Mouse (Mus musculus) liver, postnatal 0 days (tissue): ENCODE data around the gene Mgst2. TPM values are rescaled to one million over a fixed set of nuclear protein-coding genes. Genes with fewer than 3 reads are reported as not detected.

Experiments used
- ATAC-seq: fragments of 200-750 bp; cut with Nextera tagmentation; 2 replicates; pipeline ENCODE4 v1.8.0; 2017; ENCODE audit warnings: mild to moderate bottlenecking, moderate library complexity
- DNase-seq: peaks from one replicate; pipeline ENCODE4 v3.0.0-alpha.2; 2016
- H3K27ac ChIP-seq: fragments of 300-500 bp; sonication (generic); 2 replicates; pipeline ENCODE4 v1.5.1; 2014; ENCODE audit warnings: antibody characterized with exemption, moderate library complexity, mild to moderate bottlenecking, low read depth
- H3K27me3 ChIP-seq: fragments of 300-500 bp; sonication (generic); 2 replicates; pipeline ENCODE4 v1.6.1; 2014; ENCODE audit warnings: low read length, control low read depth, mixed read lengths; ENCODE audit not compliant: insufficient read depth
- H3K36me3 ChIP-seq: fragments of 300-500 bp; sonication (generic); replicated peaks from 2 replicates; pipeline ENCODE4 v1.6.1; 2014; ENCODE audit warnings: mild to moderate bottlenecking, control low read depth, low read length, moderate library complexity, mixed read lengths; ENCODE audit not compliant: insufficient read depth
- H3K4me1 ChIP-seq: fragments of 300-500 bp; sonication (generic); 2 replicates; pipeline ENCODE4 v1.6.1; 2014; ENCODE audit warnings: antibody characterized with exemption, mild to moderate bottlenecking, control low read depth; ENCODE audit not compliant: insufficient read depth
- H3K4me2 ChIP-seq: fragments of 300-500 bp; sonication (generic); 2 replicates; pipeline ENCODE4 v1.6.1; 2014; ENCODE audit warnings: low read depth, mild to moderate bottlenecking, low read length, moderate library complexity, mixed read lengths
- H3K4me3 ChIP-seq: fragments of 300-500 bp; sonication (generic); 2 replicates; pipeline ENCODE4 v1.5.1; 2014; ENCODE audit warnings: low read depth, low read length
- H3K9ac ChIP-seq: fragments of 300-500 bp; sonication (generic); replicated peaks from 2 replicates; pipeline ENCODE4 v1.6.1; 2014; ENCODE audit warnings: mild to moderate bottlenecking, moderate library complexity
- H3K9me3 ChIP-seq: fragments of 300-500 bp; sonication (generic); 2 replicates; pipeline ENCODE4 v1.6.1; 2016; ENCODE audit warnings: mild to moderate bottlenecking, control low read depth, low read length, mixed read lengths
- CTCF ChIP-seq: sonication (generic); IDR thresholded peaks from 2 replicates; pipeline ENCODE4 v1.5.1; 2016; ENCODE audit warnings: antibody characterized with exemption, low read depth
- EP300 ChIP-seq: IDR thresholded peaks from 2 replicates; pipeline ENCODE4 v1.6.1; 2016; ENCODE audit warnings: antibody characterized with exemption, low read depth, mild to moderate bottlenecking
- WGBS: fragments of 180-500 bp; shearing (Covaris S2); extraction: QIAGEN DNeasy Blood & Tissue Kit; methylation state at CpG from one replicate; pipeline ENCODE4 v1.1.7; 2014; ENCODE audit not compliant: insufficient replicate concordance; 5-methylcytosine and 5-hydroxymethylcytosine counted together
- polyA plus RNA-seq: library from polyadenylated mRNA; unstranded; fragments of >200 nt; fragmentation: Nextera tagmentation; extraction: Ambion mirVana; gene quantifications from 2 replicates; pipeline ENCODE4 v1.2.1, GENCODE M21; 2015

Gene Mgst2
- polyA plus RNA-seq, 1 experiment from 2014 or later: 36.8 TPM

DNA sequence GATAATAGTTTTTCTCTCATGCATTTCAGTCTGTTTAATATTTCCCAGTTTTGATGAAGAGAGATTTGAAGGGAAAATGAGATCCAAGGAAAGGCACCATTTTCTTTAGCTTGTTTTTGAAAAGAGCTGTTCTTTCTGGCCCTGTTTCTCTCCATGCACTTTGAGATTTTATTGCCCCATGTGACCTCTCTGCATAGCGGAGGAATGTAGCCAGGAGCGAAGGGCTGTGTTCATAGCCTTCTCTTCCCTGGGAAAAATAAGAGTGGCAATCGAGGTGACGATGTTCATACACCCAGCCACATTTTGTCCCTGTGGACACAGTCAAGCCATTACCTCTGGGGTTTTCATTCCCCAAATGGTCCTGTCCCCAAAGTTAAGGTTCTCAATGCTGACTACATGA lies 40.0 kb downstream of the Mgst2 start:
- H3K36me3 ChIP-seq: no peaks in the 10 kb centered on the region
- 84% methylated on average over 4 of the region's 4 CpGs for WGBS
- DNase-seq: no peak
- TF ChIP-seq CTCF: no peak
- TF ChIP-seq EP300: no peak
- no peaks in the 10 kb centered on the region for H3K27me3 ChIP-seq
- peaks cover 16% of the 10 kb centered on the region for H3K4me1 ChIP-seq
- ATAC-seq: no peak
- H3K27ac ChIP-seq: no peak overlapping the region
- no peak overlapping the region for H3K9ac ChIP-seq
- H3K4me3 ChIP-seq: no peak overlapping the region
- H3K4me2 ChIP-seq: no peak overlapping the region
- no peaks in the 10 kb centered on the region for H3K9me3 ChIP-seq

DNA sequence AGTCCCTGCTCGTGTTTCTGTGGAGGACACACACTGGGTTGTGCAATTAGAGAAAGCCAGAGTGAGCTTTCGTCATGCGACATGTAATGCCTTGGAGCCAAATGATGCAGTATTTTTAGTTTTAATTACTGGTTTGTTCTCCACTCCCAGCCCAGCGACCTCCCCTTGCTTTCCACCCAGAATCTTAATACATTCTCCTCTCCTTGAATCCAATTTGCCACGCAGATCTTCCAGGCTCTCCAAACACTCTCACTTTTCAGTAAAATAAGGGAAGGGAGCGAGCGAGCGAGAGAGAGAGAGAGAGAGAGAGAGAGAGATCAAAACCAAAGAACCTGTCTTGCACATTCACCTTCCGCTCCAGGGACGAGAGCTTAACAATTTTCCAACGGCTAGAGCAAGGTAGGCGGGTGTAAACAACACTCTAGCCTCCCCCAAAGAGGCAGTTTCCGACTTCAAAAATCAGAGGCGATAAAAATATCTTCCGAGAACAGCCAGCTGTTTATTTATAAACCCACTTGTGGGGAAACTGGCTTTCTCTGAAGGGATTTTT lies 40.6 kb downstream of the Mgst2 start:
- Histone ChIP-seq H3K36me3 (no peaks in the 10 kb centered on the region), H3K27ac (no peak overlapping the region), H3K4me1 (peaks cover 16% of the 10 kb centered on the region), H3K9me3 (no peaks in the 10 kb centered on the region), H3K9ac (peak overlapping the region; percentile 50), H3K27me3 (no peaks in the 10 kb centered on the region), H3K4me2 (peak overlapping the region; percentile 81), H3K4me3 (peak overlapping the region; percentile 44)
- ATAC-seq (no peak), DNase-seq (no peak)
- WGBS: 34% methylated on average over 15 of the region's 15 CpGs
- TF ChIP-seq CTCF (no peak), EP300 (peak; percentile 40; the same call in 1 of the 2 replicates)

DNA sequence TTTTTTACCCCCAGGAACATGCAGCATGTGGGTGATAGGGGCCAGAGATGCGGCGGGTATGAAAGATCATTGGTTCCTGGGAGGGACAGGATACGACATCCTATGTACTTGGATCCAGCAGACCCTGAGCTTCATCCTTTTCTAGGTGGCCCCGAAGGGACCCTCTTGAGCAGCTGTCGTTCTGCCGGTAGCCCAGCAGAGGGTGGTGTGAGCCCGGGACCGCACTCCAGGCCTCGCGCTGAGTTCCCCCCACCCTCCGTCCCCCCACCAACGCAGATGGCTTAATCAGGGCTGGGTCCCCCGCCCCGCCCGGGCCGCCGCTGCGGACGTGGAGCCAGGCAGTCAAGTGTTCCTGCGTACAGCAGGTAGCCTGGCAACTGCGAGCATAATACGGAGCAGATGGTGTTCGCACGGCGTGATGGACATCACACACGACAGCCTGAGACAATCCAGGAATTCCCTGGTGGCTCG lies 41.2 kb downstream of the Mgst2 start:
- peaks cover 16% of the 10 kb centered on the region for H3K4me1 ChIP-seq
- H3K9ac ChIP-seq: peak overlapping the region; percentile 50
- peak overlapping the region; percentile 81 for H3K4me2 ChIP-seq
- 3% methylated on average over 27 of the region's 27 CpGs for WGBS
- peak; percentile 78 for DNase-seq
- peak; percentile 85 for ATAC-seq
- H3K27ac ChIP-seq: no peak overlapping the region
- no peaks in the 10 kb centered on the region for H3K36me3 ChIP-seq
- peak overlapping the region; percentile 44 for H3K4me3 ChIP-seq
- no peaks in the 10 kb centered on the region for H3K9me3 ChIP-seq
- H3K27me3 ChIP-seq: no peaks in the 10 kb centered on the region
- TF ChIP-seq CTCF: peak; percentile 82
- TF ChIP-seq EP300: no peak

DNA sequence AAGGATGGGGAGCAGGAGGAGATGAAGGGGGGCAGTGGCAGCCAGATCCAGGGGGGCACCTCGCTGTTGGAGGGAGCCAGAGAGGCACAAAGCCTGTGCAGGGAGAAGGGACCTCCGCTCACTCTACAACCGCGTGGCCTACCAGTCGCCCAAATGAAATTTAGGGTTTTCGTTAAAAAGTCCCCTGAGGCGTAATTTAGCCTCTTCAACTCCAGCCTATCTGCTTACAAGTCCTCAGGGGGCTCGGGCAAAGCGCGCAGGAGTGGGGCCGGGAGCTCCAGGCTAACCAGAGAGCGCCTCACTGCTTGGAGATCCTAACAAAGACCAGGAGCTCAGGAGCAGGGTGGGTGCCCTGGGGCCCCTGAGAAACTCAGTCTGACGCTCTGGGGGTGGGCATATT lies 41.8 kb downstream of the Mgst2 start:
- H3K4me3 ChIP-seq: peak overlapping the region; percentile 44
- H3K27ac ChIP-seq: no peak overlapping the region
- no peak for DNase-seq

DNA sequence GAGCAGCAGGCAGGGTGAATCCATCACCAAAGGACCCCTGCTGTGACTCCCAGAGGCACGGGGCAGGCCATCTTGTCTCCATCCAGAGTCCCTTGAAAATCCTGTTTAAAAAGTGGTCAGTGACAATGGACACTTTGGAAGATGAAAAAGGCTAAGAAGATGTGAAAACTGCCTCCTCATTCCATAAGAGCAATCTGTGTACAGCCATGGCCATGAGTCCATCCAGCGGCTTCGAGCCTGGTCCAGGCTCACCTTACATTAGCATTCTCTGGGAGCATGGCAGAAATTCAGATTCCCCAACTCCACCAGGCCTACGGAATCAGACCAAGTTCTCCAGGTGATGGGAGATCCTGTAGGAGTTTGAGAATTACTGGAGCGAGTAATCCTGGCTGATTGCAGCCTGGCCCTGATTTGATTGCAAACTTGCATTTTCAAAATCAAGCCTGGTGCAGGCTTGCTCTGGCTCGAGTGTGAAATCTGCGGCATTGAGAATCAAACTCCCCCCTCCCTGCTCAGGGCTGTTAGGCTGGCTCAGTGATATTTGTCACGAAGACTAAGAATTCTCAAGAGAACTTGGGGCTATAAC lies 42.6 kb downstream of the Mgst2 start:
- H3K4me1 ChIP-seq: peaks cover 16% of the 10 kb centered on the region
- H3K27me3 ChIP-seq: no peaks in the 10 kb centered on the region
- whole genome bisulfite sequencing: 83% methylated on average over 8 of the region's 8 CpGs
- H3K4me3 ChIP-seq: no peak overlapping the region
- ATAC-seq: no peak
- no peaks in the 10 kb centered on the region for H3K36me3 ChIP-seq
- H3K9me3 ChIP-seq: no peaks in the 10 kb centered on the region
- no peak for DNase-seq
- H3K27ac ChIP-seq: no peak overlapping the region
- TF ChIP-seq CTCF (no peak), EP300 (no peak)
- H3K4me2 ChIP-seq: no peak overlapping the region
- H3K9ac ChIP-seq: no peak overlapping the region

More for the DNA sequence above, 41.8 kb downstream of the Mgst2 start:
- Histone ChIP-seq H3K4me1 (peaks cover 16% of the 10 kb centered on the region), H3K27me3 (no peaks in the 10 kb centered on the region), H3K4me2 (peak overlapping the region; percentile 81), H3K36me3 (no peaks in the 10 kb centered on the region), H3K9ac (peak overlapping the region; percentile 50), H3K9me3 (no peaks in the 10 kb centered on the region)
- TF ChIP-seq EP300 (no peak), CTCF (no peak)
- peak; percentile 19; the same call in 1 of the 2 replicates for ATAC-seq
- WGBS: 17% methylated on average over 13 of the region's 13 CpGs

DNA sequence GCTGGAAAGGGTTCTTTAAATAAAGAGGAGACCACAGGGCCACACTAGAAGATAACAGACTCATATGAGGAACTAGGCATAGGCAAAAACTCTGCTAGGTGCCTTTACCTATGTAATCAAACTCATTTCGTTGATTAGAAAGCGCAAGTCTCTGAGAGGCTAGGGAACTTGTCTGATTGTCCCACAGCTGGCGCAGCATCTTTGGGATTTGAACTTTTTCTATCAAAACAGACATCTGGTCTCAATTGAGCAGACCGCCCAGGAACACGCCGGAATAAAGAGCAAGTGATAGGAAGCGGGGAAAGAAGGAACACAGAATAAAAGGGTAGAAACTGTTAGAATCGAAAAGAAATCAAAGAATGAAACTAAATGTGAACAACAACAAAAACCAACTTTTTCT lies 43.3 kb downstream of the Mgst2 start:
- no peak for DNase-seq
- 74% methylated on average over 8 of the region's 8 CpGs for WGBS
- Histone ChIP-seq H3K27me3 (no peaks in the 10 kb centered on the region), H3K27ac (no peak overlapping the region), H3K36me3 (no peaks in the 10 kb centered on the region), H3K4me2 (no peak overlapping the region), H3K4me3 (no peak overlapping the region), H3K9me3 (no peaks in the 10 kb centered on the region), H3K9ac (no peak overlapping the region), H3K4me1 (peaks cover 16% of the 10 kb centered on the region)
- ATAC-seq: no peak
- TF ChIP-seq EP300: no peak
- TF ChIP-seq CTCF: no peak
